Mouse (Mus musculus) embryonic facial prominence, embryonic 12.5 days (tissue): ENCODE measurements around the gene Myadml2. TPM values are rescaled to one million over a fixed set of nuclear protein-coding genes. Genes with fewer than 3 reads are reported as not detected.

Source experiments
- ATAC-seq: fragments of 200-750 bp; cut with Nextera tagmentation; 2 replicates; pipeline ENCODE4 v1.8.0; 2017; ENCODE audit not compliant: insufficient number of reproducible peaks, insufficient read depth, low FRiP score, low TSS enrichment
- H3K27ac ChIP-seq: fragments of 300-500 bp; sonication (generic); 2 replicates; pipeline ENCODE4 v1.5.1; 2016; ENCODE audit warnings: mild to moderate bottlenecking
- H3K27me3 ChIP-seq: fragments of 300-500 bp; sonication (generic); 2 replicates; pipeline ENCODE4 v1.6.1; 2016; ENCODE audit warnings: mild to moderate bottlenecking, moderate library complexity
- H3K36me3 ChIP-seq: fragments of 300-500 bp; sonication (generic); 2 replicates; pipeline ENCODE4 v1.6.1; 2016; ENCODE audit warnings: mild to moderate bottlenecking
- H3K4me1 ChIP-seq: fragments of 300-500 bp; sonication (generic); 2 replicates; pipeline ENCODE4 v1.6.1; 2016
- H3K4me2 ChIP-seq: fragments of 300-500 bp; sonication (generic); replicated peaks from 2 replicates; pipeline ENCODE4 v1.6.1; 2016; ENCODE audit warnings: mild to moderate bottlenecking, moderate library complexity
- H3K4me3 ChIP-seq: fragments of 300-500 bp; sonication (generic); 2 replicates; pipeline ENCODE4 v1.5.1; 2016; ENCODE audit warnings: mild to moderate bottlenecking
- H3K9ac ChIP-seq: fragments of 300-500 bp; sonication (generic); 2 replicates; pipeline ENCODE4 v1.6.1; 2016; ENCODE audit warnings: mild to moderate bottlenecking, moderate library complexity
- H3K9me3 ChIP-seq: fragments of 300-500 bp; sonication (generic); 2 replicates; pipeline ENCODE4 v1.6.1; 2016; ENCODE audit warnings: mild to moderate bottlenecking, moderate library complexity
- WGBS: fragments of 180-500 bp; shearing (Covaris S2); methylation state at CpG from one replicate; pipeline ENCODE4 v1.1.7; 2016; 5-methylcytosine and 5-hydroxymethylcytosine counted together
- polyA plus RNA-seq: library from polyadenylated mRNA; unstranded; fragments of >200 nt; fragmentation: Nextera tagmentation; extraction: Ambion mirVana; gene quantifications from 2 replicates; pipeline ENCODE4 v1.2.1, GENCODE M21; 2016

The Myadml2 gene
- polyA plus RNA-seq, 1 experiment from 2014 or later = not detected

GRCm38 (mm10) chr11:120660301-120661075 is 12.5 kb upstream of the Myadml2 start:
- peaks cover 89% of the 10 kb centered on the region for H3K27me3 ChIP-seq
- H3K36me3 ChIP-seq = no peaks in the 10 kb centered on the region
- peak; percentile 54 for ATAC-seq
- H3K4me1 ChIP-seq = peaks cover 16% of the 10 kb centered on the region; the same call in 1 of the 2 replicates
- no peaks in the 10 kb centered on the region for H3K9me3 ChIP-seq
- 0 out of 2 replicates have a peak overlapping the region, but pooled peaks have one; percentile 11 for H3K27ac ChIP-seq
- 1% methylated on average over 95 of the region's 95 CpGs for WGBS
- peak overlapping the region; percentile 43 for H3K4me3 ChIP-seq
- peak overlapping the region; percentile 48 for H3K9ac ChIP-seq
- H3K4me2 ChIP-seq = peak overlapping the region; percentile 68

GRCm38 (mm10) chr11:120659509-120660300 is 11.7 kb upstream of the Myadml2 start:
- peak overlapping the region; percentile 68 for H3K4me2 ChIP-seq
- H3K27me3 ChIP-seq = peaks cover 88% of the 10 kb centered on the region
- H3K27ac ChIP-seq = 0 out of 2 replicates have a peak overlapping the region, but pooled peaks have one; percentile 11
- no peaks in the 10 kb centered on the region for H3K9me3 ChIP-seq
- peak overlapping the region; percentile 48; the same call in 1 of the 2 replicates for H3K9ac ChIP-seq
- no peak for ATAC-seq
- H3K4me1 ChIP-seq = peaks cover 16% of the 10 kb centered on the region; the same call in 1 of the 2 replicates
- WGBS = 3% methylated on average over 49 of the region's 50 CpGs
- H3K4me3 ChIP-seq = peak overlapping the region; percentile 43
- H3K36me3 ChIP-seq = no peaks in the 10 kb centered on the region

GRCm38 (mm10) chr11:120658876-120659410 is 11.0 kb upstream of the Myadml2 start:
- Histone ChIP-seq H3K36me3 (no peaks in the 10 kb centered on the region), H3K9ac (no peak overlapping the region), H3K27me3 (peaks cover 85% of the 10 kb centered on the region), H3K27ac (no peak overlapping the region), H3K4me2 (peak overlapping the region; percentile 68; the same call in 1 of the 2 replicates), H3K4me1 (peaks cover 16% of the 10 kb centered on the region; the same call in 1 of the 2 replicates), H3K9me3 (no peaks in the 10 kb centered on the region), H3K4me3 (peak overlapping the region; percentile 43)
- 3% methylated on average over 24 of the region's 24 CpGs for WGBS
- no peak for ATAC-seq

- H3K9ac ChIP-seq = no peak overlapping the region
- peaks cover 69% of the 10 kb centered on the region for H3K27me3 ChIP-seq
- H3K9me3 ChIP-seq = no peaks in the 10 kb centered on the region
- no peak overlapping the region for H3K4me2 ChIP-seq
- WGBS = 85% methylated on average over 4 of the region's 4 CpGs
- H3K27ac ChIP-seq = no peak overlapping the region
- peaks cover 16% of the 10 kb centered on the region; the same call in 1 of the 2 replicates for H3K4me1 ChIP-seq
- no peak overlapping the region for H3K4me3 ChIP-seq
- H3K36me3 ChIP-seq = no peaks in the 10 kb centered on the region
- no peak for ATAC-seq
Measured at GRCm38 (mm10) chr11:120657301-120657700, 9.3 kb upstream of the Myadml2 start.

GRCm38 (mm10) chr11:120654741-120655140 is 6.8 kb upstream of the Myadml2 start:
- Histone ChIP-seq H3K36me3 (no peaks in the 10 kb centered on the region), H3K9ac (no peak overlapping the region), H3K4me2 (no peak overlapping the region), H3K4me3 (no peak overlapping the region), H3K27ac (no peak overlapping the region), H3K9me3 (no peaks in the 10 kb centered on the region), H3K27me3 (peaks cover 43% of the 10 kb centered on the region), H3K4me1 (no peaks in the 10 kb centered on the region)
- no peak for ATAC-seq
- 52% methylated on average over 3 of the region's 3 CpGs for WGBS

GRCm38 (mm10) chr11:120651872-120652271 is 3.9 kb upstream of the Myadml2 start:
- 71% methylated on average over 3 of the region's 3 CpGs for WGBS
- ATAC-seq = no peak
- H3K9me3 ChIP-seq = no peaks in the 10 kb centered on the region
- H3K27ac ChIP-seq = no peak overlapping the region
- peaks cover 8% of the 10 kb centered on the region for H3K4me1 ChIP-seq
- H3K27me3 ChIP-seq = peaks cover 28% of the 10 kb centered on the region
- H3K4me3 ChIP-seq = no peak overlapping the region
- H3K36me3 ChIP-seq = no peaks in the 10 kb centered on the region
- H3K4me2 ChIP-seq = no peak overlapping the region
- no peak overlapping the region for H3K9ac ChIP-seq

GRCm38 (mm10) chr11:120647047-120647830 is 719 bp downstream of the Myadml2 start:
- H3K4me1 ChIP-seq = peaks cover 17% of the 10 kb centered on the region
- H3K4me2 ChIP-seq = no peak overlapping the region; the same call in 1 of the 2 replicates
- no peaks in the 10 kb centered on the region for H3K36me3 ChIP-seq
- 78% methylated on average over 35 of the region's 35 CpGs for WGBS
- peaks cover 25% of the 10 kb centered on the region for H3K27me3 ChIP-seq
- no peak overlapping the region for H3K4me3 ChIP-seq
- no peak overlapping the region for H3K9ac ChIP-seq
- ATAC-seq = no peak
- H3K27ac ChIP-seq = no peak overlapping the region
- H3K9me3 ChIP-seq = no peaks in the 10 kb centered on the region

GRCm38 (mm10) chr11:120643601-120643987 is 4.4 kb downstream of the Myadml2 start, which contains the start of gene Pycr1:
Gene Pycr1, minus strand, starts transcription at chr11:120643769.
- Histone ChIP-seq H3K4me1 (peaks cover 17% of the 10 kb centered on the region), H3K9me3 (no peaks in the 10 kb centered on the region), H3K4me2 (peak within 1 kb of the TSS; percentile 64), H3K9ac (peak within 1 kb of the TSS; percentile 67), H3K36me3 (no peaks in the 10 kb centered on the region), H3K27me3 (peaks cover 29% of the 10 kb centered on the region), H3K4me3 (peak within 1 kb of the TSS; percentile 50), H3K27ac (no peak within 1 kb of the TSS)
- ATAC-seq = peak; percentile 98
- WGBS = under 1% methylated on average over 15 of the region's 15 CpGs

- Histone ChIP-seq H3K27ac (no peak overlapping the region), H3K4me1 (peaks cover 14% of the 10 kb centered on the region), H3K9ac (peak overlapping the region; percentile 67), H3K4me2 (peak overlapping the region; percentile 64), H3K27me3 (peaks cover 27% of the 10 kb centered on the region), H3K36me3 (no peaks in the 10 kb centered on the region), H3K4me3 (peak overlapping the region; percentile 50), H3K9me3 (no peaks in the 10 kb centered on the region)
- peak; percentile 29 for ATAC-seq
- WGBS = 2% methylated on average over 18 of the region's 18 CpGs
Measured at GRCm38 (mm10) chr11:120642939-120643600, 4.9 kb downstream of the Myadml2 start.

GRCm38 (mm10) chr11:120641869-120642268 is 6.1 kb downstream of the Myadml2 start:
- WGBS = 91% methylated on average over 8 of the region's 8 CpGs
- H3K4me2 ChIP-seq = no peak overlapping the region
- H3K4me1 ChIP-seq = peaks cover 9% of the 10 kb centered on the region
- H3K9me3 ChIP-seq = no peaks in the 10 kb centered on the region
- H3K27me3 ChIP-seq = peaks cover 16% of the 10 kb centered on the region; the same call in 1 of the 2 replicates
- no peak overlapping the region for H3K4me3 ChIP-seq
- ATAC-seq = no peak
- no peaks in the 10 kb centered on the region for H3K36me3 ChIP-seq
- H3K27ac ChIP-seq = no peak overlapping the region
- H3K9ac ChIP-seq = no peak overlapping the region
